Mouse (Mus musculus) kidney, postnatal 0 days (tissue): ENCODE data around the gene Mxi1. TPM values are rescaled to one million over a fixed set of nuclear protein-coding genes. Genes with fewer than 3 reads are reported as not detected.

ENCODE experiments used
- ATAC-seq: fragments of 200-750 bp; cut with Nextera tagmentation; replicated peaks from 2 replicates; pipeline ENCODE4 v1.8.0; 2017; ENCODE audit warnings: low read depth, moderate number of reproducible peaks, moderate TSS enrichment, moderate library complexity; ENCODE audit not compliant: low FRiP score
- DNase-seq: peaks from one replicate; pipeline ENCODE4 v3.0.0-alpha.2; 2016; ENCODE audit warnings: low spot score
- H3K27ac ChIP-seq: fragments of 300-500 bp; sonication (generic); 2 replicates; pipeline ENCODE4 v1.5.1; 2014; ENCODE audit warnings: mild to moderate bottlenecking
- H3K27me3 ChIP-seq: fragments of 300-500 bp; sonication (generic); 2 replicates; pipeline ENCODE4 v1.6.1; 2014; ENCODE audit warnings: low read length, mixed read lengths; ENCODE audit not compliant: insufficient read depth
- H3K36me3 ChIP-seq: fragments of 300-500 bp; sonication (generic); 2 replicates; pipeline ENCODE4 v1.6.1; 2014; ENCODE audit warnings: low read length, mixed read lengths; ENCODE audit not compliant: insufficient read depth
- H3K4me1 ChIP-seq: fragments of 300-500 bp; sonication (generic); replicated peaks from 2 replicates; pipeline ENCODE4 v1.6.1; 2014; ENCODE audit warnings: antibody characterized with exemption, low read length, mixed read lengths; ENCODE audit not compliant: insufficient read depth
- H3K4me2 ChIP-seq: fragments of 300-500 bp; sonication (generic); 2 replicates; pipeline ENCODE4 v1.6.1; 2014; ENCODE audit warnings: mild to moderate bottlenecking, low read length, moderate library complexity, mixed read lengths
- H3K4me3 ChIP-seq: fragments of 300-500 bp; sonication (generic); replicated peaks from 2 replicates; pipeline ENCODE4 v1.5.1; 2014; ENCODE audit warnings: low read depth, low read length
- H3K9ac ChIP-seq: fragments of 300-500 bp; sonication (generic); 2 replicates; pipeline ENCODE4 v1.6.1; 2014; ENCODE audit warnings: low read depth, low read length
- H3K9me3 ChIP-seq: fragments of 300-500 bp; sonication (generic); replicated peaks from 2 replicates; pipeline ENCODE4 v1.6.1; 2016; ENCODE audit warnings: low read length, inconsistent platforms, mixed read lengths
- CTCF ChIP-seq: IDR thresholded peaks from 2 replicates; pipeline ENCODE4 v1.5.1; 2016; ENCODE audit warnings: antibody characterized with exemption, low read depth, mild to moderate bottlenecking, moderate library complexity
- WGBS: fragments of 180-500 bp; shearing (Covaris S2); extraction: QIAGEN DNeasy Blood & Tissue Kit; methylation state at CpG from one replicate; pipeline ENCODE4 v1.1.7; 2014; 5-methylcytosine and 5-hydroxymethylcytosine counted together
- polyA plus RNA-seq: library from polyadenylated mRNA; unstranded; fragments of >200 nt; fragmentation: Nextera tagmentation; extraction: Ambion mirVana; gene quantifications from 2 replicates; pipeline ENCODE4 v1.2.1, GENCODE M21; 2015

Mxi1 gene
- polyA plus RNA-seq, 1 experiment from 2014 or later, result 55.0 TPM

DNA sequence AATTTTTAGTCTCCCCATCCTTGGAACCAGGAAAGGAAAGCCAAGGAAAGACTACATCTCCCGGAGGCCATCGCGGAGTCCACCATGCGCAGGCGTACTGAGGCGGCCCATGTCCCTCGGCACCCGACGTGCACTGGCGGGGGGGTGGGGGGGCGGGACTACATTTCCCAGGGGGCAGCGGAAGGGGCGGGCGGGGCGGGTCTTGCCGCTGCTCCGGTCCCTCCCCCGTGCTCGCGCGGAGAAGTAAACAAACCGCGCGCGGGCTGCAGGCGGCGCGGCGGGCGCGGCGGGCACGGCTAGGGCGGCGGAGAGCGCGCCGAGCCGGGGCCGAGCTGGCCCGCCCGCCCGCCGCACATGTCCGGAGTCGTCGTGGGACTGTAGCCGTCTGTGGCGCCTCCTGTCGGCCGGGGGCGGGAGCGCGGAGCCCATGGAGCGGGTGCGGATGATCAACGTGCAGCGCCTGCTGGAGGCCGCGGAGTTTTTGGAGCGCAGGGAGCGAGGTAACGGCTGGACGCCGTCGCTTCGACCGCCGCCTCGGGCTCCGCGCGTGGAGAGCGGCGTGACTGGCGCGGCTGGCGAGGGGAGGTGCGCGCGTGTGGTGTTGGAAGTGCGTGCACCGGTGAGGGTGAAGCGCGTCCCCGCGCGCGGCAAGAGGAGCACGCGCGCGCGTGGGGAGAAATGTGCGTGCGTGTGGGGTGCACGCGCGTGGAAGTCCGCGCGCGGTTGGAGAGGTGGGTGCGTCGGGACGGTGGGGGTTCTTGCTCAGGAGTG, 19.1 kb downstream of the Mxi1 start:
- Histone ChIP-seq H3K9me3 (no peaks in the 10 kb centered on the region), H3K4me2 (peak overlapping the region; percentile 82), H3K27me3 (no peaks in the 10 kb centered on the region), H3K4me3 (peak overlapping the region; percentile 69), H3K9ac (peak overlapping the region; percentile 78), H3K27ac (peak overlapping the region; percentile 74), H3K36me3 (0 out of 2 replicates have a peak, but pooled peaks cover 6% of the 10 kb centered on the region), H3K4me1 (peaks cover 20% of the 10 kb centered on the region)
- DNase-seq, result peak; percentile 96
- peak; percentile 88 for ATAC-seq
- peak; percentile 71 for TF ChIP-seq CTCF
- WGBS, result under 1% methylated on average over 91 of the region's 106 CpGs

- no peak for TF ChIP-seq CTCF
- peak; percentile 95 for DNase-seq
- WGBS, result under 1% methylated on average over 29 of the region's 29 CpGs
- peak overlapping the region; percentile 78 for H3K9ac ChIP-seq
- H3K4me3 ChIP-seq, result peak overlapping the region; percentile 69
- H3K9me3 ChIP-seq, result no peaks in the 10 kb centered on the region
- peak; percentile 81 for ATAC-seq
- H3K4me1 ChIP-seq, result peaks cover 20% of the 10 kb centered on the region
- no peaks in the 10 kb centered on the region for H3K27me3 ChIP-seq
- 0 out of 2 replicates have a peak, but pooled peaks cover 6% of the 10 kb centered on the region for H3K36me3 ChIP-seq
- peak overlapping the region; percentile 82 for H3K4me2 ChIP-seq
- H3K27ac ChIP-seq, result peak overlapping the region; percentile 74
Observed at GRCm38 (mm10) chr19:53329992-53330381, 19.7 kb downstream of the Mxi1 start.

- WGBS, result 82% methylated on average over 21 of the region's 21 CpGs
- Histone ChIP-seq H3K4me2 (no peak overlapping the region), H3K9ac (no peak overlapping the region), H3K4me3 (no peak overlapping the region), H3K36me3 (0 out of 2 replicates have a peak, but pooled peaks cover 6% of the 10 kb centered on the region), H3K27ac (0 out of 2 replicates have a peak overlapping the region, but pooled peaks have one; percentile 31), H3K27me3 (no peaks in the 10 kb centered on the region), H3K9me3 (no peaks in the 10 kb centered on the region), H3K4me1 (peaks cover 9% of the 10 kb centered on the region; the same call in 1 of the 2 replicates)
- no peak for TF ChIP-seq CTCF
- ATAC-seq, result no peak
- no peak for DNase-seq
Observed at GRCm38 (mm10) chr19:53331882-53332500, 21.7 kb downstream of the Mxi1 start.

DNA sequence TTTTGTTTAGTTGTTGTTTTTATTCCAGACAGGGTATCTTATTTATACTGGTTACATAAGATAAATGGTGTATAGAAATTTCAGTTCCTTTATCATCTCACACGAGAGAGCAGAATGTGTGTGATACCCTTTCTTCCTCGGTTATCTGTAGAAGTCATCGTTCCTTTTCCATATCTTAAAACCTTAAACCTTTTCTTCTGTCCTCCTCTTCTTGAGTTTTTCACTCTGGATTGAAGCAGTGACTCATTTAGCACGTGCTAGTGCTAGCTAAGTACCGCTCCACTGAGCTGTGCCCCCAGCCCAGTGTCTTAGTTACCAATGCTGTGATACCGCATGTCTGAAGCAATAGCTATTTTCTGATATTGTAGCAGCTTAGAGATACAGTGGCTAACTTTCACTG, 23.4 kb downstream of the Mxi1 start:
- Histone ChIP-seq H3K36me3 (0 out of 2 replicates have a peak, but pooled peaks cover 16% of the 10 kb centered on the region), H3K4me2 (no peak overlapping the region), H3K4me3 (no peak overlapping the region), H3K9ac (no peak overlapping the region), H3K9me3 (no peaks in the 10 kb centered on the region), H3K27me3 (no peaks in the 10 kb centered on the region), H3K4me1 (peaks cover 9% of the 10 kb centered on the region; the same call in 1 of the 2 replicates), H3K27ac (no peak overlapping the region)
- DNase-seq (peak; percentile 46), ATAC-seq (no peak)
- TF ChIP-seq CTCF, result no peak
- 59% methylated on average over 6 of the region's 6 CpGs for WGBS

DNA sequence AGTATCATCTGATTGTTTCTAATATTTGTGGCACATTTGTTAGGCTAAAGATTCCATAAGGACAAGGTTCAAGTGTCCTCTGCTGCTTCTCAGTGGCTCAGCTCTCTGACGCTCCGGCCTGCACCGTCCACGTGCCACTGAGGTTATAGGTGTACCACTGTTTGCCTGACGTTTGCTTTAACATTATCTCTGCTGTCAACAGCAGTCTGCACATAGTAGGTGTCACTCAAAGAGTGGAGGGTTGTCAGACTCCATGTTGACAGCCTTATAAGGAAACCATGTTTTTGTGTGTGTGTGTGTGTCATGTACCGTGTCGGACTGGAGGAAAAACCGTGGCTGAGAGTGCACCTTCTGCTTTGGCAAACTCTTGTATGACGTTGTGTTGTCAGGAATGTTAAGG, 24.9 kb downstream of the Mxi1 start:
- Histone ChIP-seq H3K9me3 (no peaks in the 10 kb centered on the region), H3K4me3 (no peak overlapping the region), H3K4me2 (no peak overlapping the region), H3K9ac (no peak overlapping the region), H3K27me3 (no peaks in the 10 kb centered on the region), H3K27ac (no peak overlapping the region), H3K4me1 (peaks cover 9% of the 10 kb centered on the region; the same call in 1 of the 2 replicates), H3K36me3 (0 out of 2 replicates have a peak, but pooled peaks cover 16% of the 10 kb centered on the region)
- no peak for TF ChIP-seq CTCF
- ATAC-seq (no peak), DNase-seq (no peak)
- WGBS, result 89% methylated on average over 9 of the region's 9 CpGs

- Histone ChIP-seq H3K4me2 (peak overlapping the region; percentile 32; the same call in 1 of the 2 replicates), H3K4me1 (0 out of 2 replicates have a peak, but pooled peaks cover 3% of the 10 kb centered on the region), H3K27me3 (no peaks in the 10 kb centered on the region), H3K27ac (peak overlapping the region; percentile 31; the same call in 1 of the 2 replicates), H3K4me3 (no peak overlapping the region), H3K36me3 (0 out of 2 replicates have a peak, but pooled peaks cover 11% of the 10 kb centered on the region), H3K9ac (no peak overlapping the region), H3K9me3 (no peaks in the 10 kb centered on the region)
- ATAC-seq (peak; percentile 77), DNase-seq (peak; percentile 50)
- no peak for TF ChIP-seq CTCF
- 15% methylated on average over 6 of the region's 6 CpGs for WGBS
Observed at GRCm38 (mm10) chr19:53340423-53340822, 30.1 kb downstream of the Mxi1 start.
